Mouse (Mus musculus) induced T-regulatory cell, adult 2 months (primary cell): Measurements from ENCODE around the gene Tpx2.

Source experiments
- DNase-seq: peaks from one replicate; pipeline ENCODE4 v3.0.0-alpha.2; 2012; ENCODE audit warnings: low read depth

The Tpx2 gene

DNA sequence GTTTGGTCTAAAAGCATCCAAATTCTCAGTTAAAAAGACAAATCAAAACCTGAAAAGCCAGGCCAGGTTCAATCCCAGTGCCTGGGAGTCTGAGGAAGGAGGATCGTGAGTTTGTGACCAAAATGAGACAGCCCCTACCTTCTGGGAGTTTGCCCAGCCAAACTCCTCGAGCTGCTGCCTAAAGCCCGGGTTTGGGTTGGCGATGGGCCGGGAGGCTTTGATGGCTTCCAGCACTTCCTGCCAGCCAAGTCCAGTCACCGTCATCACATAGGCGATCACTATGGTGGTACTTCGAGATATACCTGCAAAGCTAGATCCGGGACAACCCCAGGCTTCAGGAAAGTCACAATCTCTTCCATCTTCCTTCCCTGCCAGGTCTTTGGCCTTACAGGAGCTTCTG is 96.2 kb downstream of the Tpx2 start:
- no peak for DNase-seq
